Mouse (Mus musculus) limb, embryonic 11.5 days (tissue): ENCODE data around the gene Fam161a. TPM values are rescaled to one million over a fixed set of nuclear protein-coding genes. Genes with fewer than 3 reads are reported as not detected.

Experiments used
- ATAC-seq: fragments of 200-750 bp; cut with Nextera tagmentation; 2 replicates; pipeline ENCODE4 v1.8.0; 2017; ENCODE audit warnings: low read depth; ENCODE audit not compliant: insufficient number of reproducible peaks, low FRiP score, low TSS enrichment
- DNase-seq: peaks from one replicate; pipeline ENCODE4 v3.0.0-alpha.2; 2015; ENCODE audit warnings: low spot score
- H3K27ac ChIP-seq: fragments of 300-500 bp; sonication (generic); replicated peaks from 2 replicates; pipeline ENCODE4 v1.5.1; 2014; ENCODE audit warnings: low read depth, mild to moderate bottlenecking, low read length
- H3K27me3 ChIP-seq: fragments of 300-500 bp; sonication (generic); 2 replicates; pipeline ENCODE4 v1.6.1; 2014; ENCODE audit warnings: mild to moderate bottlenecking, low read length, mixed read lengths; ENCODE audit not compliant: control insufficient read depth, insufficient read depth
- H3K36me3 ChIP-seq: fragments of 300-500 bp; sonication (generic); 2 replicates; pipeline ENCODE4 v1.6.1; 2014; ENCODE audit warnings: mild to moderate bottlenecking, low read length, moderate library complexity, mixed read lengths; ENCODE audit not compliant: control insufficient read depth, insufficient read depth
- H3K4me1 ChIP-seq: fragments of 300-500 bp; sonication (generic); 2 replicates; pipeline ENCODE4 v1.6.1; 2014; ENCODE audit warnings: low read length, mixed read lengths; ENCODE audit not compliant: control insufficient read depth, insufficient read depth
- H3K4me2 ChIP-seq: fragments of 300-500 bp; sonication (generic); 2 replicates; pipeline ENCODE4 v1.6.1; 2014; ENCODE audit warnings: low read depth, mild to moderate bottlenecking, moderate library complexity; ENCODE audit not compliant: severe bottlenecking
- H3K4me3 ChIP-seq: fragments of 300-500 bp; sonication (generic); 2 replicates; pipeline ENCODE4 v1.5.1; 2014; ENCODE audit warnings: low read depth, low read length
- H3K9ac ChIP-seq: fragments of 300-500 bp; sonication (generic); 2 replicates; pipeline ENCODE4 v1.6.1; 2014; ENCODE audit warnings: mild to moderate bottlenecking, low read length
- H3K9me3 ChIP-seq: fragments of 300-500 bp; sonication (generic); 2 replicates; pipeline ENCODE4 v1.6.1; 2016; ENCODE audit warnings: low read length; ENCODE audit not compliant: control insufficient read depth
- WGBS: fragments of 180-500 bp; shearing (Covaris S2); extraction: QIAGEN DNeasy Blood & Tissue Kit; methylation state at CpG from one replicate; pipeline ENCODE4 v1.1.7; 2014; 5-methylcytosine and 5-hydroxymethylcytosine counted together
- polyA plus RNA-seq: library from polyadenylated mRNA; unstranded; fragments of >200 nt; fragmentation: Nextera tagmentation; extraction: Ambion mirVana; gene quantifications from 2 replicates; pipeline ENCODE4 v1.2.1, GENCODE M21; 2014

Fam161a gene
- 1.6 and 2.5 TPM in 2 replicates for polyA plus RNA-seq

- ATAC-seq (peak; percentile 87), DNase-seq (peak; percentile 70)
- peak within 1 kb of the TSS; percentile 54 for H3K4me3 ChIP-seq
- H3K27ac ChIP-seq: peak within 1 kb of the TSS; percentile 47; the same call in 1 of the 2 replicates
- peak within 1 kb of the TSS; percentile 82 for H3K4me2 ChIP-seq
- H3K9ac ChIP-seq: peak within 1 kb of the TSS; percentile 72
- under 1% methylated on average over 22 of the region's 22 CpGs for WGBS
- peaks cover 4% of the 10 kb centered on the region; the same call in 1 of the 2 replicates for H3K36me3 ChIP-seq
- H3K9me3 ChIP-seq: no peaks in the 10 kb centered on the region
- no peaks in the 10 kb centered on the region for H3K27me3 ChIP-seq
- no peaks in the 10 kb centered on the region for H3K4me1 ChIP-seq
Measured at GRCm38 (mm10) chr11:23007481-23008180, at the start of gene Fam161a. TSS of gene Fam161a (plus strand) at chr11:23007531.

GRCm38 (mm10) chr11:22957791-22958374 lies 49.4 kb upstream of the Fam161a start:
- Histone ChIP-seq H3K4me2 (no peak overlapping the region), H3K27ac (no peak overlapping the region), H3K27me3 (no peaks in the 10 kb centered on the region), H3K4me3 (no peak overlapping the region), H3K4me1 (no peaks in the 10 kb centered on the region), H3K9ac (no peak overlapping the region), H3K36me3 (0 out of 2 replicates have a peak, but pooled peaks cover 2% of the 10 kb centered on the region), H3K9me3 (no peaks in the 10 kb centered on the region)
- DNase-seq (no peak), ATAC-seq (no peak)
- 89% methylated on average over 4 of the region's 4 CpGs for WGBS

GRCm38 (mm10) chr11:22962101-22962500 lies 45.2 kb upstream of the Fam161a start:
- no peaks in the 10 kb centered on the region; the same call in 1 of the 2 replicates for H3K36me3 ChIP-seq
- ATAC-seq (no peak), DNase-seq (no peak)
- H3K27ac ChIP-seq: no peak overlapping the region
- H3K9ac ChIP-seq: no peak overlapping the region
- no peak overlapping the region for H3K4me3 ChIP-seq
- H3K9me3 ChIP-seq: no peaks in the 10 kb centered on the region
- no peaks in the 10 kb centered on the region for H3K27me3 ChIP-seq
- H3K4me1 ChIP-seq: no peaks in the 10 kb centered on the region
- no peak overlapping the region for H3K4me2 ChIP-seq
- WGBS: 79% methylated on average over 1 of the region's 1 CpGs

- H3K4me3 ChIP-seq: no peak overlapping the region
- no peaks in the 10 kb centered on the region for H3K9me3 ChIP-seq
- 89% methylated on average over 4 of the region's 4 CpGs for WGBS
- H3K27ac ChIP-seq: no peak overlapping the region
- no peaks in the 10 kb centered on the region; the same call in 1 of the 2 replicates for H3K36me3 ChIP-seq
- ATAC-seq (no peak), DNase-seq (no peak)
- H3K4me1 ChIP-seq: no peaks in the 10 kb centered on the region
- no peaks in the 10 kb centered on the region for H3K27me3 ChIP-seq
- H3K9ac ChIP-seq: no peak overlapping the region
- H3K4me2 ChIP-seq: no peak overlapping the region
Measured at GRCm38 (mm10) chr11:22964401-22964800, 42.9 kb upstream of the Fam161a start.

- H3K4me3 ChIP-seq: no peak overlapping the region
- H3K27me3 ChIP-seq: no peaks in the 10 kb centered on the region
- H3K4me1 ChIP-seq: no peaks in the 10 kb centered on the region
- no peak overlapping the region for H3K27ac ChIP-seq
- no peaks in the 10 kb centered on the region; the same call in 1 of the 2 replicates for H3K36me3 ChIP-seq
- 85% methylated on average over 4 of the region's 4 CpGs for WGBS
- no peaks in the 10 kb centered on the region for H3K9me3 ChIP-seq
- H3K9ac ChIP-seq: no peak overlapping the region
- no peak overlapping the region for H3K4me2 ChIP-seq
- DNase-seq (no peak), ATAC-seq (no peak)
Measured at GRCm38 (mm10) chr11:22965503-22965902, 41.8 kb upstream of the Fam161a start.

GRCm38 (mm10) chr11:22969486-22969885 lies 37.8 kb upstream of the Fam161a start:
- no peak overlapping the region for H3K4me2 ChIP-seq
- 73% methylated on average over 6 of the region's 6 CpGs for WGBS
- H3K9me3 ChIP-seq: peaks cover 11% of the 10 kb centered on the region; the same call in 1 of the 2 replicates
- H3K27me3 ChIP-seq: no peaks in the 10 kb centered on the region
- no peak overlapping the region for H3K4me3 ChIP-seq
- H3K9ac ChIP-seq: no peak overlapping the region
- peaks cover 5% of the 10 kb centered on the region; the same call in 1 of the 2 replicates for H3K36me3 ChIP-seq
- no peaks in the 10 kb centered on the region for H3K4me1 ChIP-seq
- DNase-seq (no peak), ATAC-seq (no peak)
- no peak overlapping the region for H3K27ac ChIP-seq

- no peaks in the 10 kb centered on the region for H3K27me3 ChIP-seq
- H3K4me3 ChIP-seq: no peak overlapping the region
- H3K4me1 ChIP-seq: no peaks in the 10 kb centered on the region
- WGBS: 97% methylated on average over 1 of the region's 1 CpGs
- peaks cover 5% of the 10 kb centered on the region; the same call in 1 of the 2 replicates for H3K36me3 ChIP-seq
- H3K9ac ChIP-seq: no peak overlapping the region
- ATAC-seq (no peak), DNase-seq (no peak)
- H3K9me3 ChIP-seq: peaks cover 11% of the 10 kb centered on the region; the same call in 1 of the 2 replicates
- H3K27ac ChIP-seq: no peak overlapping the region
- H3K4me2 ChIP-seq: no peak overlapping the region
Measured at GRCm38 (mm10) chr11:22970546-22970945, 36.8 kb upstream of the Fam161a start.

GRCm38 (mm10) chr11:22971835-22972709 lies 35.3 kb upstream of the Fam161a start, which contains the start of gene Zrsr1:
TSS of gene Zrsr1 (plus strand) at chr11:22972005.
- Histone ChIP-seq H3K27ac (no peak within 1 kb of the TSS), H3K9me3 (peaks cover 11% of the 10 kb centered on the region; the same call in 1 of the 2 replicates), H3K4me3 (peak within 1 kb of the TSS; percentile 59), H3K4me2 (peak within 1 kb of the TSS; percentile 76), H3K9ac (peak within 1 kb of the TSS; percentile 53), H3K27me3 (no peaks in the 10 kb centered on the region), H3K4me1 (no peaks in the 10 kb centered on the region), H3K36me3 (0 out of 2 replicates have a peak, but pooled peaks cover 5% of the 10 kb centered on the region)
- 51% methylated on average over 56 of the region's 56 CpGs for WGBS
- ATAC-seq: peak; percentile 73
- peak; percentile 64 for DNase-seq
